Mouse (Mus musculus) erythroid progenitor cell, adult 5-6 weeks (primary cell): ENCODE measurements around the gene Igdcc4. TPM values are rescaled to one million over a fixed set of nuclear protein-coding genes. Genes with fewer than 3 reads are reported as not detected.

Experiments used
- ATAC-seq: replicated peaks from 2 replicates; pipeline ENCODE4 v1.8.0; 2016; ENCODE audit warnings: moderate number of reproducible peaks, mild to moderate bottlenecking, moderate TSS enrichment, inconsistent platforms; ENCODE audit not compliant: poor library complexity, low FRiP score, severe bottlenecking
- total RNA-seq, 2 experiments: library from RNA; stranded (forward) in 1 of 2; stranded (reverse) in 1 of 2; fragments of 150-400 nt in 1 of 2; fragments of 186-747, 209-891 nt in 1 of 2; gene quantifications; 2 replicates each; pipeline versions ENCODE4 v1.2.3 to v1.2.4; 2015 to 2017; ENCODE audit warnings: low replicate concordance in 2 of 2

Igdcc4 gene
- total RNA-seq, 2 experiments from 2014 or later, result not detected

DNA sequence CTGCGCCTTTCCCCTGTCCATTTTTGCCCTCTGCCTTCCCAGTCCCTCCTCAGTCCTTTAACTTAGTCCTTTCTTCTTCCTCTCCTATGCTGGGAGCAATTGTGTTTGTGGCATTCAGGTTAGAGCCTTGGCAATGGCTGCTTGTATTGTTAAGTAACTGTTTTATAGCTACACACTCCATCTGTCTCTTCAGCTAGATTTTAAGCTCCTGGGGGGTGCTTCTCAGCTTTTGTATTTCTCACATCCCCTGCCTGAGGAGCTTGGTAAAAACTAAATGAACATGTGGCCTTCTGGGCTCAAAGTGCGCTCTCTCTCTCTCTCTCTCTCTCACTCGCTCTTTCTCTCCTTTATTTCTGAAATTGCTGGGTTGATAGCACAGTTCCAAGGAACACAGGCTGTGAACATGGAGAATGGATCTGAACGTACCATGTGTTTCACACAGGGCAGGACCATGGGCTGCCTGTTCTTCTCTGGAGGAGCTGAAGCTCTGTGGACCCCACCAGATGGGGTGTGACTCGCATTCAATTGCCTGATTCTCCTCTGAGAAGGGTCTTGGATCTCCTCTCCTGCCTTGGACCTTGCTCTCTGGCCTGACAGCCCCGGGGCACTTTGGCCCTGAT lies 51.5 kb downstream of the Igdcc4 start:
- ATAC-seq, result no peak

DNA sequence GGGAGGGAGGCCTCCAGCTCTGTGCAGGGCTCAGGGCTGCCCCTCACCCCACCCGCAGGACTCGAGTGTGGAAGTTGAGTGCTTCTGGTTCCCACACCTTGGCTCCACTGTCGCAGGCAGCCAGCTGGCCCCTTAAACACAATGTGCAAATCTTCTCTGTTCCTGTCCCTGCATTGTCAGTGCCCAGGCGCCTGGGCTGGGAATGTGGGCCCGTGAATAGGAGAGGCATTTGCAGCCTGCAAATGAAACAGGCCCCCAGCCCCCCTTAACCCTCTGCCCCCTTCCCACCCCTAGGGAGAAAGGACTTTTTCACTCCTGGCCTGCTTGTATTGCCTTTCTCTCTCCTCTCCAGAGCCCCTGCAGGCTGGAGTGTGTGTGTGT lies 52.0 kb downstream of the Igdcc4 start:
- no peak for ATAC-seq

DNA sequence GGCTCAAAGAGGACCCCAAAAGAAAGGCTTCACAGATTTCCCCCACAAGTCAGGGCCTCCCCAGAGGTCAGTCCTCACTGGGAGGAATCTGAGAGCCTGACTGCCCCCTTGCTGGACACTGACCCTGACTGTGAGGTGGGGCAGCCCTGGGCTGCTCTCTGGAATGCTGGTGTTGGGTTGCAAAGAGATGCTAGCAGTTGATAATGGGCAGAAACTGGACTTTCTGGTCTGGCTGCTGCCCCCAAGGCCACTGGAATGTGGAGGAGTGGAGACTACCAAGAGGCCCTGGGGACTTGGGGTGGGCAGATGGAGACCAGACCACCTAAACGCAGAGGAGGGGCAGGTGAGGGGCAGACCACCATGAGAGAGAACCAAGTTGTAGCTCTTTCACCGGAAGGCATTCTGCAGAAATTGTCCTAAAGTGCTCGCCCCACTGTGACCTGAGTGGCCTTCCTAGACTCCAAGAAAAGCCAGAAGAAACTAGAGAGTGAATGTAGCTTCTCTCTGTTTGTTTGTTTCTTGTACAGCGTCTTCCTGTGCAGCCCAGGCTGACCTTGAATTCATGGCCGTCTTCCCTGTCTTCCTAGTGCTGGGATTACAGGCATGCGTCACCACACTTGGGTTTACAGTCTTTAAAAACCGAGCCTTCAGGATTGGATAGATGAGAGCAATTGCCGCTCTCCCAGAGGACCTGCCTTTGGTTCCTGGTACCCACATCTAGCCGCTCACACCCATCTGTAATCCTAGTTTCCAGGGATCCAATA lies 53.6 kb downstream of the Igdcc4 start:
- no peak for ATAC-seq

DNA sequence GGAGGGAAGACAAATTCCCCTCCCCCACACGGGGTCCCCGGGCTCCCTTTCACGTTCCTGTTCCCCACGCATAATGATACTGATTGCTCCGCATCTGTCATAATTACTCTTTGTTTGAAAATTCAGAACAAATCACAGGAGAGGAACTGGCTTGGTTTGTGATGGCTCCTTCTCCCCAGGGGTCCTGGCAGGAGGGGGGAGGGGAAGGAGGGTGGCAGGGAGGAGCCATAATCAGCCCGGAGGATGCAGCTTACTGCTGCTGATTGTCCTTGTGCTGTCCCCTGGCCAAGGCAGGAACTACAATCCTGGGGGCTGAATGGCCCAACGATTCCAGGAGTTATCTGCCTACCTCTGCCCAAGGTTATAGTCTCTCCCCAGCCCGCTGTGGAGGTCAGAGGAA lies 55.3 kb downstream of the Igdcc4 start:
- no peak for ATAC-seq

DNA sequence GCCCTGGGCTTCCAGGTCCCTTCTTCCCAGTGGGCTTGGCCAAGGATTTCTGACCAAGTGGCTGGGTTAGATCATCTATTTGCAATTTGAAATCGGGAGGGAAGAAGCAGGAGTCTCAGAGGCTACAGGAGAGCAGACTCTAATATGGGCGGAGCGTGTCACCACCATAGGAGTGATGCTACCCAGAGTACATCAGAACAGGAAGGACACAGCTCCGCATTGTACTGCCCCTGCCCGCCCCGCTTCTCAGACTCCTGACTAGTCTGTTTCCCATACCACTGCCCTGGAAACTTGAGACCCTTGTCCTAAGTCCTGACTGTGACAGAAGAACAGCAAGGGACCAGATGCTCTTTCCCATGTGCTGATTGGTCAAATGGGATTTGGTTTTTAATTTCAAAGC lies 56.3 kb downstream of the Igdcc4 start:
- ATAC-seq, result no peak

DNA sequence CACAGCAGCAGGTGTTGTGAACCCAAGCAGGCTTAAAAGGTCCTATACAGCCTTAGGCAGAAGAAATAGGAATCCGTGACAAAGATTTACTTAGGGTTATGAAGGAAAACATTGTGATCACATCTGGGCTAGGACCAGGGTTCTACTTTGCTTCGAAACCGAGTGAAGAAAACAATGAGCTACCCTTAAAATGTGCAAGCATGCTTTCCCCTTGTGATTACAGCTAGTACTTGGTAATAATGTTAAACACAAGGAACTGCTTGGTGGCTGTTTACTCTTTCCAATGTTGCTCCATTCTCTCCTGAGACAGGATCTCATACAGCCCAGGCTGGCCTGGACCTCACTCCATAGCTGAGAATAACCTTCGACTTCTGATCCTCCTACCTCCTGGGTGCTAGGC lies 59.9 kb downstream of the Igdcc4 start:
- no peak for ATAC-seq

- no peak for ATAC-seq
Observed at GRCm38 (mm10) chr9:65161881-65162280, 60.6 kb downstream of the Igdcc4 start.

GRCm38 (mm10) chr9:65162711-65163639 lies 61.7 kb downstream of the Igdcc4 start:
- ATAC-seq, result no peak

DNA sequence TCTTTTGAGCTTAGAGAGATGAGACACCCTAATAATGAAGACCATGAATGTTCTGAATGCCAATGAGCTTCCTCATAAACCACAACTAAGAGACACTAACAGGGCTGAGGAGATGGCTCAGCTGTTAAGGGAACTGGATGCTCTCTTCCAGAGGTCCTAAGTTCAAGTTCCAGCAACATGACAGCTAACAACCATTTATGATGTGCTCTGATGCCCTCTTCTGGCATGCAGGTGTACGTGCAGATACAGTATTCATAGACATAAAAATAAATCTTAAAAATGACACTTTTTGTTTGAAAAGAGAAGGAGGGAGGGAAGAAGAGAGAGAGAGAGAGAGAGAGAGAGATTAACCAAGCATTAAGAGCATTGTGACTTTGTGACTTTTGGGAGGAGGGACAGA lies 63.6 kb downstream of the Igdcc4 start:
- no peak for ATAC-seq

GRCm38 (mm10) chr9:65166386-65166785 lies 65.1 kb downstream of the Igdcc4 start:
- no peak for ATAC-seq

DNA sequence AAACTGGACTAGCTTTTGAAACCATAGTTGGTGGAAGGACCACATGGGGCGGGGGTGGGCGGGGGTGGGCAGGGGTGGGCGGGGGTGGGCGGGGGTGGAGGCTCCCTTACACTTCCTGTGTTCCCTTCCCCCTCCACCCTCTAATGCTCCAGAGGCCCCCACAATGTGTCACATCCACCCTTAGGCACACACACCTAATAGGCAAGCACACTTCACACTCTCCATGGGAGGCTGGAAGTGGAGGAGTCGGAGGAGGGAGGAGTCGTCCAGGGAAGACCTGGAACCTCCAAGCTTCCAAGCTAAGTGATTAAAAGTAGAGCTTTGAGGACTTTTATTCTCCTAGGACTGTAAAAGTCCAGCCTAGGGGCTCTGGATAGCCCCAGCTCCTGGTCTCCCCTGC lies 67.2 kb downstream of the Igdcc4 start:
- ATAC-seq, result no peak

- ATAC-seq, result no peak
Observed at GRCm38 (mm10) chr9:65168952-65169351, 67.7 kb downstream of the Igdcc4 start.

- ATAC-seq, result no peak
Observed at GRCm38 (mm10) chr9:65172654-65173053, 71.4 kb downstream of the Igdcc4 start.

- no peak for ATAC-seq
Observed at GRCm38 (mm10) chr9:65175234-65175938, 74.1 kb downstream of the Igdcc4 start.

DNA sequence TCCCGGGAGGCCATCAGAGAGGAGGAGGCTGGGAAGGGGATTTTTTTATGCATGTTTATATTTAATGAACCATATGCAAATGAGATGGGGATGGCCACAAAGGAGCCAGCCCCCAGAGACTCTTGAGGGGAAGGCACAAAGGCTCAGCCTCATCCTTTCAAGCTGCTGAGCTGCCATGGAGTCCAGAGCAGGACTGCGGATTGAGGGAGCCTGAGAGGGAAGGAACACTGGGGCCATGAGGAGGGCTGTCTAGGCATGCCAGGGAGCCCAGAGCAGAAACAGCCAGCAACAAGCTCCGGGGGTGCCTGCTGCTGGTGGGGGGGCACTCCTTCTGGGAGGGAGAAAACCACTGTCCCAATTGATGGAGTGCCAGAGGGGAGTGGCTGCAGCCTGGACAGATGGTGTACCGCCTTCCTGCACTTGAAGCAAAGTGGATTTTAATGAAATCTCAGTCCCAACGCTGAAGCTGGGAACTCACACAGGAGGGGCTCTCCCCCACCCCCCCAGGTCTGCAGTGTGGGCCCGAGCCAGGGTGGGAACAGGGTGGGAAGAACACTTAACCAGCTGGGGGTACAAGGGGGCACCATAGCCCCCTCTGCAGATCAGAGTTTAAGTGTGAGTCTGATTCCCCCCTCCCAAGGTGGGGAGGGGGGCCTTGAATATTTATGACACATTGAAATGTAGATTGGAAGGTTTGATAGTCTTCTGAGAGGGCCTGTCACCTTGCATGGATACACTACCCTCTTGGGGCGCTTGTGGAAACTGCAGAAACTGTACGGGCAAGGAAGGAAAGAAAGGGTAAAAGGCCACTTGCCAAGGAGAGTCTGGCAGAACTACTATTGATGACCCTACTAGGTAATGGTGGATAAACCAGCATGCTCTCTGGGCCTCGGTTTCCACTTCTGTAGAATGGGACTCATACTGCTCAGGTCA lies 74.9 kb downstream of the Igdcc4 start:
- ATAC-seq, result no peak

- ATAC-seq, result no peak
Observed at GRCm38 (mm10) chr9:65177497-65177896, 76.2 kb downstream of the Igdcc4 start.

- ATAC-seq, result no peak
Observed at GRCm38 (mm10) chr9:65177912-65178311, 76.6 kb downstream of the Igdcc4 start.

DNA sequence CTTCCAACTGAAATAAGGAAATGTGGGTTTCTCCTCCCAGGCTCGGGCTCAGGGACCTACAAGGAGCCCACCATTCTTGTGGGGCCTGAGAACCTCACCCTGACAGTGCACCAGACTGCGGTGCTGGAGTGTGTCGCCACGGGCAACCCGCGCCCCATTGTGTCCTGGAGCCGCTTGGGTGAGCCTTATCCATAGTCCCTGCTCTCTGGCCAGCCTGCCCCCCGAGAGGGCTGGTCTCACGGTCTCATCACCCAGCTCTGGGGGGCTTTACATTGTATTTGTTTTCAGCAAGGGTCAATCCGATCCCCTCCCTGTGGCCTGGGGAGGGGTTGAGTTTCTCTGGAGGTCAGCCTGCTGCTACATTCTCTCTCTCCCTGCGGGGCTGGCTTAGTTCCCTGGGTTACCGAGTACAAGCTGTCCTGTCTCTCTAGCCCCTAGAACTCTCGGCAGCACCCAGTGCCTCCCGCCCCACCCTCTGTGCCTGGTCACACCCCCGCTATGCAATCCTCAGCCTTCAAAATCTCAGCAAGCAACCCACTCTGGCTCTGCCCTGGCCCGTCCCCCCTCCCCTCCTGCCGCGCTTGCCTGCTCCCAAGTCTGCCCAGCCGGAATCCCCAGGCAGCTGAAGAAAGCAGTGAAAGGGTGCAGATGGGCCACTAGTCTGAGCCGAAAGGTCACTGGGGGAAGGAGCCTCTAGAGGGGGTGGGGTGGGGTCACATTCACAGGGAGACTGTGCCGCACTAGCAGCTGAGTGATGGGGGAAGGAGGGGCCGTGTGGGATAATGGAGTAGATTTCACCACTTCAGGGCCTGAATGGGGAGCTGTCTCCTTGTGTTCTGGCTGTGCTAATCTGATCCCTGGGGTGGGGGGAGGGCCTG lies 77.3 kb downstream of the Igdcc4 start:
- no peak for ATAC-seq
